Mouse (Mus musculus): ENCODE measurements at regions not wholly inside any gene's neighbourhood (a gene's known extent, or its start where the extent isn't known, plus 50 kb on each side); places are given as distances from the start of the nearest gene placed in this dataset.

- no peak for TF ChIP-seq CHD2 (IDR thresholded peaks at IDR 0.05; ENCODE audit: low read depth, low read length)
- TF ChIP-seq ZNF384 (IDR thresholded peaks at IDR 0.05; ENCODE audit: low read depth, low read length): no peak
- TF ChIP-seq MAFK (IDR thresholded peaks at IDR 0.05; ENCODE audit: insufficient read depth, low read depth, low read length): no peak
These were observed 135.6 kb downstream of the Tas2r134 start for GRCm38 (mm10) chr2:51762866-51763265.

Measured in ES-E14 (cell line).